Mouse (Mus musculus): ENCODE data around the gene Eif2b3.
A peak's percentile ranks its signal among the peaks of the same experiment; 100 is the strongest.

Eif2b3 gene

DNA sequence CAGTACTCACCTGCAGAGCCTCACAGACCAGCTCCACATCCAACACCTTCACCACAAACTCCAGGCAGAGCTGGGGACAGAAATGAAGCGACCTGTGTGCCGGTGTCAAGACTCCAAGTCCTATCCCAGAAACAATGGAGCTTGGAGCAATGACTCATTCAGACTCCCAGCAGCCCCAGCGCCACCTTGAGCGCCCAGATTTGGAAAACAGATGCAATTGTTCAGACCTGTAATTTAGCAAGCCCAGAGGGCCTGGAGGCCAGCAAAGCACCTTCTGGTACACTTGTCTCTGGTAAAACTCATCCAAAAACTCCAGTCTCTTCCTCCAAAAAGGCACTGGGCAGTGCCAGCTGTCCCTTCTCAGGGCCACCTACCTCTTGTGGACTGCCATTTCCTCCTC lies 103.0 kb downstream of the Eif2b3 start:
- no peak for DNase-seq (ENCODE audit: low read depth, low spot score)

DNA sequence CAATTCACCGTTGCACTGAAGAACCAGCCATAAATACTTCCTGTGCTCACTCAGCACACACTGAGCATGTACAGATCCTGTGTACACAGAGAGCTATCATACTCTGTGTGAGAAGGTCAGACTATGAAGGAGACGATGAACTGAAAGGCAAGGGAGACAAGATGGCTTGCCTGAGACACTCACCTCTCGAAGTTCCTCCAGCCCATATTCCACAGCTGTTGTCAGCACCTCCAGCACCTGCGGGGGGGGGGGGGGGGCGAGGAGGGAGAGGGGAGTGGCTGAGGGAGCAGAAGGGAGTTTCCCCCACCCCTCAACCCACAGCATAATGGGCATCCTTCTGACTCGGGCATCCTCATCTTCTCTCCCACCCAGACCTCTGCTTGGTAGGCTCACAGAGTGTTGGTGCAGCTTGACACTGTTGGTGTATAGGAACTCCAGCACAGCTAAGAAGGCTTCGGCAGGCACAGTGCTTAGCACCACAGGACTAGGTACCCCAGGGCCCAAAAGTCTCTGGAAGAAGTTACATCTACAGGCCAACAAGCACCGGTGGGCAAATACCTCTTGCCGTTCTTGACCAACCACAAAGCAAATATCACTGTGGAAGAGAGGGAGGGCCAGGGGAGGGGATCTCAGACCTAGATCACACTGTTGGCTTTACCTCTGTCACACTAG lies 104.5 kb downstream of the Eif2b3 start:
- DNase-seq (ENCODE audit: low read depth, low spot score) = peak; percentile 69

DNA sequence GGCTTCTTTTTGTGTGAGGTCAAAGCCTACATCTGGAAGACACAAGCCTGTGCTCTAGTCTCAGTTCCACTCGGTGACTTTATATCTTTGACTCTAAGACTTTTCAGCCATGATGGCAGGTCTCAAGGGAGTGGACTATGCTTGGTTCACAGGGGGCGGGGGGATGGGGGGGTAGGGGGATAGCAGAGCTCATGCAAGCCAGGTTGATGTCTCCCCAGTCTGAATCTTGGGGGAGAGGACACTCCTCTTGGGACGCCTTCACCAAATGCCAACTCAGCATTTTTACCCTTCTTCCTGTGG lies 105.0 kb downstream of the Eif2b3 start:
- no peak for DNase-seq (ENCODE audit: low read depth, low spot score)

DNA sequence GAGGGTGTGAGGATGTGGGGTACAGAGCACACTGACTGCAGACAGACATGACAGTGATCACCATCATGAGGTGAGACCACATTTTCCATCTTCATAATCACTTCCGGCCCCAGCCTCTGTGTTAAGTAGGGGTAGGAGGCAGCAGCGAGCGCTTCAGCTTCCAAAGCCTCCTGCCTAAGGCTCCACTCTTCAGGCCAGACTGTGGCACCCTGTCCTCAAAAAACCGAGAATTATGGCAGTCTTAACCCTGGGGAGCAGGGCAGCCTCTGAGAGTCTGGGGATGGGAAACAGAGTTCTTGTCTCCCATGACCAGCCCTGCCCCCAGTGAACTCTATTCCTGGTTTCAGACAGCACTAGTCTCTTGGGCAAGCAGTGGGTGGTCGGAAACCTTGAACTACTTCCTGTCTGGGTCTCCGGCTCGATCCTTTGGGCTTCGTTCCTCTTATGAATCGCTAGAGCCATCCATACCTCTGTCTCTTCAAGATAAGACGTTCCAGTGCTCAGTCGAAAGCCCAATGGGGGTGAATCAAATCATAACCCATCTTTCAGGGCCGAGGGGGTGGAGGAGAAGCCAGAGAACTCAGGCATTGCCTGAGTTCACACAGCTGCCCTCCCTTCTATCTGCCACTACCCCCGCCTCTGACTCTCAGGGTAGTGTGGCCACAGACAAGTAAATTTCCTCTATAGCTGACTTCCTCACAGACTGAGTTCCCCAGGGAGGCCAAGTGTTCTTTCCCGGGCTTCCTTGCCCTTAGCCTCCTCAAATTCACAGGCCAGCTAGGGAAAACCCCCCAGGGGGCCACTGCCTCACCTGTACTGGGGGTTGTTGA lies 105.5 kb downstream of the Eif2b3 start:
- peak; percentile 95 for DNase-seq (ENCODE audit: low read depth, low spot score)

DNA sequence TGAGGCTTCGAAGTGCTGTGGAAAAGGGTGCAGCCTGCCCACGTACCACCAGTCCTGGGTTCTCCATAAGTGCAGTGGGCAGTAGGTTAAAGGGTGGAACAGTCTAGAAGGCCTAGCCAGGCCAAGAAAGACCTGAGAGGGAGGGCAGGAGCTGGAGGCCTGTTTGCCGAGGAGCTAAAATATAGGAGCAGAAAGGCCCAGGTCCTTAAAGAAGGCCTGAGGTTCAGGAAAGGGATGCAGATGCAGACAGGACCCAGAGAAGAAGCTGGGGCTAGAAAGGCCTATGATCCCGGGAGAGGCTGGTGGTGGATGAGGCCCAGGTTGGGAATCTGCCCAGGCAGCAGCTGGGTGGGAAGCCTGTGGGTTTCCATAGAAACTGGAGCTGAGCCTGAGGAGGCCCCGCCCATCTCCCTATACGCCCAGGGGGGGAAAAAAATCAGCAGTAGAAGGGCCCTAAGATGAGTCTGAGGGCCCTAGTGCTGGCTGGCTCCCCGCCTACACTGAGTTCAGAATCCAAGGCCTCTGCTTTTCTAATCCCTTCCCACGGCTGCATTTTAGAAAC lies 106.2 kb downstream of the Eif2b3 start, which contains the start of gene Btbd19:
Gene Btbd19, minus strand, starts transcription at position 378 of the 562 bp plus-strand sequence.
- no peak for DNase-seq (ENCODE audit: low read depth, low spot score)

DNA sequence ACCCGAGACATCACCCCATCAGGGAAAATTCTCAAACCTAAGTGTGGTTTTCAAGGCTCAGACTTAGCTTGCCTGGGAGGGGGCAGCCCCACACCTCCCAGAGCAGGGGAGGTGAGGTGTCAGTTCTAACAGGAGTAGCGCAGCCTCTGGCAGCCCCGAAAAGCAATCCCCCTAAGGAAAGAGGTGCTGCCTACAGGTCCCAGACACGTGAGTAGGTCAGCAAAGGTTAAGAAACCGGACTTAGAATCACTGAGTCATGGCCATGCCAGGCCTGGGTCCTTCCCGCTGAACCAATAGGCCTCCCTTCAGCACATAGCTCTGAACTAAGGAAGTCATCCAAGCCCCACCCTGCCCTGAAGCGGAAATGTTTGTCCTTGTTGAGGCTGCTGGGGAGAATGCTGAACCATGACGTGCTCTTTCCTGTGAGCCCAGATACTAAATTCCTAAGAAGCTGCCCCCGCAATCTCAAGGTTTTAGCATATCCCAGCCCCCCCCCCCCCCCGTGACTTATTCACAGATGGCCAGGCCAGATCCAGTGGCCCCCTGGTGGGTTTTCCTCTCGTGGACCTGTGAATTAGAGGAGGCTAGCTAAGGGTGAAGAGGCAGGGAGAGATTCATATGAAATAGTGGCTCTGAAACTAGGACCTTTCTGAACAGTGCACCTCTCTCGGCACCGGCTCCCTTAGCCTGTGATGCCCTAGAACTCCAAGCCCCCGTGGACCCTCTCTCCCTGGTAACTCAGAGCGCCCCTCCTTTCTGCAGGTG lies 106.9 kb downstream of the Eif2b3 start:
- DNase-seq (ENCODE audit: low read depth, low spot score) = peak; percentile 89

DNA sequence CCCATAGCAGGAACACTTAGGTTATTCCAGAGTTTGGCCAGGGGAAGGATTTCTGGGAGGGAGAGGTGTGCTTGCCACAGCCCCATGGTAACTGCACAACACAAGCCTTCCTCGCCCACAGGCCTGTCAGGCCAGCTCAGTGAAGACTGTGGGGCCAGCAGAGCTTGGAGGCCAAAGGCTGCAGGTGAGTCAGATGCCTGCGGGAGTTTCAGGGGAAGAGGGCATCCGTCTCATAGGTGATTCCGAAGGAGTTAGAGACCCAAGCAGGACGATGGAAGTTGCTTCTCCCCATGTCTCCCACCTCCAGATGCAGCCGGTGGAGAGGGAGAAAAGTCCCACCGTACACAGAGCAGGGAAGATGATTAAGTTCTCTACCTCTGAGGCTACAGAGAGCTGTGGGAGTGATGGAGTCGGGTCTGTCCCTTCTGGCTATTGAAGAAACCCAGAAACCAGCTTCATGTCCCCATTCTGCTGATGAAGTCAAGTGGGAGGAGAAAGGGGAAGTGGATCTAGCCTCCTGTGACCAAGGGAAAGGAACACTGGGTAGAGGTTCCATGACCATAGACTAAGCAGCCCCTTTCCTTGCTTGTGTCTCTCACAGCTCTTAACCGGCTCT lies 107.6 kb downstream of the Eif2b3 start, which contains the start of gene Tctex1d4:
Gene Tctex1d4, plus strand, starts transcription at position 120 of the 616 bp plus-strand sequence.
- peak; percentile 48 for DNase-seq (ENCODE audit: low read depth, low spot score)

DNA sequence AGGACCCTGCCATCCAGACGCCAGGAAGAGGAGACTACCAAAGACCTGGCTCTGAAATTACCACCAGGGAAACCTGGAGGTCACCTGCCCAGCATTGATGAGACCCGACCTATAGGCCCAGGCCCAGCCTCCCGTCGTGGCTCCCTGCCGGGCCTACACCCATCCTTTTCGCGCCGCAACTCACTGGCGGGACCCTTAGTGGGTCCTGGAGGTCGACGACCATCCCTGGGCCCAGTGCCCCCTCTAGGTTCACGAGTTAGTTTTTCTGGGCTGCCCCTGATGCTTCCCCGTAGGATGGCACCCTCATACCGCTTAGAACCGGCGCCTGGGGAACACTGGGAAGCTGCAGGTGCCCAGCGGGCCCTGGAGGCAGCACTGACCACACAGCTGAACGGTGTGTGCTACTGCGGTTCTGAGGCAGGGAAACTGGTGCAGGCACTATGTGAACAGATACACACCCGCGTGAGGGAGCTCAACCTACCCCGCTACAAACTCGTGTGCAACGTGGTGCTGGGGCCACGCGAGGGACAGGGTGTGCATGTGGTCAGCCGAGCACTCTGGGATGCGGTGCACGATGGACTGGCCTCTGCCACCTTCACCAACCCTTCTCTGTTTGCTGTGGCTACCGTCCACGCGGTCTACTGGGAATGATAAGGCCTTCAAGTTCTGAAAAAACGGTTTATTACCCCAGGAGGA lies 108.9 kb downstream of the Eif2b3 start:
- peak; percentile 32 for DNase-seq (ENCODE audit: low read depth, low spot score)

DNA sequence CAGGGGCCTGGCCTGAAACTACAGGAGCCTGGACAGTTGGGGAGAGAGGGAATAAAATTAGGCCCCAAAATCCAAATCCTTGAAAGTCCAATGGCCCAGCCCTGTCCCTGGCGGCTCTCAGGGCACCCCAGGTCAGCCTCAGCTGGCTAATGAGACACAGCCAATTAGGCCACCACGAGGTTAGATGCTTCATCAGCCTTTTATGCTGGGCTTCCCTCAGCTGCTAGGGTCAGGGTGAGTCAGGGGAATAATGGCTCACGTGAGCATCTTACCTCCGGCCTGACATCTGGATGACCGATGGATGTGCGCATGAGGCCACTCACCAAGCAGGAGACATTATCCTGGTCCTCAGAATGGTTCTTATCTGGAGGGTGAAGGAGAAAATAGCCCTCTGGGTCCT lies 111.6 kb downstream of the Eif2b3 start:
- no peak for DNase-seq (ENCODE audit: low read depth, low spot score)

DNA sequence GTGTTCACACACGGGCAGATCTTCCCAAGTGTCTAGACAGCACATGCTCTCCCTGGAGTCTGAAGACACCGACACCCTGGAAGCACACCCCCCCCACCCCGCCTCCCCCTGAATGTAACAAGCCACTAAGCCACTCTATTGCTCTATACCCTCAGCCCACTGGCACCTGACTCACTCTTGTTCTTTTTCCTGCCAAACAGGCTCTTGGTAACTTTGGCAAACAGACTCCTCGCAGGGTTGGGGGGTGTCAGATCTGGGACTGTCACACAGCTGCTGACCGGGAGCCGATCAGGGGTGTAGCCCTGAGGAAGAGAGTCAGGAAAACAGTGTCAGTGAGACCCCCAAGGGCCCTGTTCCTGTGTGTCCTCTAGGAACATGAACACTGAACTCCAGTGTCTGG lies 112.0 kb downstream of the Eif2b3 start:
- no peak for DNase-seq (ENCODE audit: low read depth, low spot score)

DNA sequence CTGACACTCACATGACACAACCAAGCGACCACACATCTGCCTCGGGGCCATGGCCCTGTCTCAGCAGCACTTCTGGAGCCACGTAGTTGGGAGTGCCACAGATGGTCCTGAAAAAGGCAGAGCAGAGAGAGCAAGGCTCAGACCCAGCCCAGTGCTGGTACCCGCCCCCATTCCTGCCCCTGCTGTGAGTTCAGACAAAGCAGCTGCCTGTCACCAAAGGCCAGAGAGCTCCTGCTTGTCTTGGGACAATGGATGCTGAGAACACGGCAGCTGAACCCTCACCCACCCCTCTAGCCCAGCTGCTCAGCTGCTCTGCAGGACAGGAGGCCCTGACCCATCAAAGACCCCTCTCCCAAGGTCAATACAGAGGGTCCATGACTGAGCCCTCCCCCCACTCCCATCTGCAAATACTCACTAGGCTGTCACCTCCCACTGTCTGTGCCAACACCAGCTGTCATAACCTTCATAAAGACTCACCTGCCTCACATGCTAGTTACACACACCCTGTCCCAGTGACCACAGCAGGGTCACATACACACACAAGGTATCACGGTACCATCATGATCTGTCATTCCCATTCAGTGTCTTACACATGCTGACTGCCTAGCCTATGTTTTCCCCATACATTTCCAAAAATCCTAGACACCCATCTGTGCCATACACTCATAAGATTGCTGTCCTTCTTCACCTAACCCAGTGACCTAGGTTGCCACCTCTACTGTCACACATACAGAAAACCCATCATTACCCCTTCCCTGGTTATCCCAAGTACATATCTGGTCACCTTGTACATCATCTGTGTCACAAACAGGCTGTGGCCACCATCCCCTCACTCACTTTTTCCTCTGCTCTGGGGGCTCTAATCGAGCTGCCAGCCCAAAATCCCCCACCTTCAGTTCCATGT lies 112.9 kb downstream of the Eif2b3 start:
- no peak for DNase-seq (ENCODE audit: low read depth, low spot score)

DNA sequence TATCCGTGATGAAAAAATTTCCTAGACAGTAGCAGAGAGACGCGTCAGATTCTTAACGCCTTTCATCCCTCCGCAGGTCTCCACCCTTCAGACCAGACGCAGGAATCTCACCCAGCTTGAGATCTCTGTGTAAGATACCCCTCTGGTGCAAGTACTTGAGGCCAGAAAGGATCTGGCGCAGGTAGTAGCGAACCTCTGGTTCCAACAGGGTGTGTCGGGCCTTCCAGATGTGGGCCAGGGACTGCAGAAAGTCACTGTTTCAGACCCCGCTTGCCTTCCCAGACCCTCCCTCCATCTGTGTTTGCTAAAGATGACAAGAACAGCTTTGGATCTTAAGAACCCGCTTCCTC lies 113.6 kb downstream of the Eif2b3 start:
- DNase-seq (ENCODE audit: low read depth, low spot score) = peak; percentile 50

DNA sequence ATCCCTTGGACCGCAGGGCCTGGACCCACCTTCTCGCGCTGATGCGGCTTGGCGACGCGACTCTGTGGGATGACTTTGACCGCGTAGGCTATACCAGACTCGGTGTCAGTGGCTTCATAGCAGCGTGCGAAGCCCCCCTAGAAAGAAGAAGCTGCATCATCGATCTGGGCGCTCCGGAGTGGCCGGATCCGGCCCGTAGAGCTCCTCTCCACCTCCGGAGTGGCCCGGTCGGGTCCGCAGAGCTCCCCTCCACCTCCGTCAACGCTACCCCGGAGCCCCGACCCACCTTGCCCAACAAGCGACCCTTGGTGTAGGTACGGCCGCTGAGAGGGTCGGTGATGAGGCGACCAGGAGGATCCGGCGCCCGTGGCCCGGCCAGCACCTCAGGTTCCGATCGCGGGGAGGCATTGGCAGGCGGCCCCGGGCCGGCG lies 114.2 kb downstream of the Eif2b3 start:
- no peak for DNase-seq (ENCODE audit: low read depth, low spot score)

DNA sequence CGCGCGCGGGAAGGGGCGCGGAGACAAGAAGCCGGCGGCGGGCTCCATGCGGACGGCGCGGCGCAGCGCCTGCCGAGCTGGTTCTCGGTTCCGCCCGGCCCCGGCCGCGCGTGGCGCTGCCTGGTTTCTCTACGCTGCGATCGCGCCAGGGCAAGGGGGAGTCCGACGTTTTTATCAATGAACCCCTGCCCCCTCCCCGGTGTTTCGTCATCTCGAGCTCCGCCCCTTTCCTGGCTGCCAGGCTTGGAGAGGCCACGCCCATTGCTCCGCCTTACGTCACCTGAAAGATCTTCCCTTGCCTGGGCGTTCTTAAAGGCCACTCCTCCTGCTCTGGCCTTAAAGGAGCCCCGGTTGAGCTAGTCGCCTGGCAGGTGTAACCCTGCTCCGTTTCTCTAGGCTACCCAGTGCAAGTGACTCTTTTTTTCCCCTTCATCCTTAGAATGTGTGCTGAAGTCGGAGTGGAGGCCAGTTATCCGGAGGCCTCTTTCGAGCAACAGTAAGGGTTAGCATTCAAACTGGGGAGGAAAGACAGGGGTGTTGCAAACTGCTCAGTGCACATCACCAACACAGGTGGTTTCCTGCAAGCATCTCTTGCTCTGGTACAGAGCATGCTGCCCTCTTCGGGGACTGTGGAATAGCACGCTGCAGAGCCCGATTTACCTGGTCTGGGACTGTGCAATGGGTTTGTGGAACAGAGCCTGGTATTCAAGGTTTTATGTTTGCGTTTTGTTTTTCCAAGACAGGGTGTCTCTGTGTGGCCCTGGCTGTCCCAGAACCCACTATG lies 114.8 kb downstream of the Eif2b3 start, which contains the start of gene Plk3:
Gene Plk3, minus strand, starts transcription at position 147 of the 784 bp plus-strand sequence.
- DNase-seq (ENCODE audit: low read depth, low spot score) = peak; percentile 98

DNA sequence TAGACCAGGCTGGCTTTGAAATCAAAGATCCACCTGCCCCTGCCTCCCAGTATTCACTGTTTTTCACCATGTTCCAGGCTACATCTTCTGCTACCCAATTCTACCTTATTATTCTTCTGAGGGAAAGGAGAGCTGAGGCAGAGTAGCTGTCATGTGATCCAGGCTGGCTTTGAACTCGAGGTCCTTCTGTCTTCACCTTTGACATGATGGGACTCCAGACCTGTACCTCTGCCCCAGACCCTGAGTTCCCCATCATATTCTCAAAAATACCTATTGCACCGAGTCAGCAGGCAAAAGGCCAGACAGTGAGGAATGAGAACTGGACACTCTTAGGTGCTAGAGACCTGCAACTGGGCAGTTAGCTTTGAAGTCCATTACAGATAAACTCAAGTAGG lies 115.4 kb downstream of the Eif2b3 start:
- DNase-seq (ENCODE audit: low read depth, low spot score) = no peak

DNA sequence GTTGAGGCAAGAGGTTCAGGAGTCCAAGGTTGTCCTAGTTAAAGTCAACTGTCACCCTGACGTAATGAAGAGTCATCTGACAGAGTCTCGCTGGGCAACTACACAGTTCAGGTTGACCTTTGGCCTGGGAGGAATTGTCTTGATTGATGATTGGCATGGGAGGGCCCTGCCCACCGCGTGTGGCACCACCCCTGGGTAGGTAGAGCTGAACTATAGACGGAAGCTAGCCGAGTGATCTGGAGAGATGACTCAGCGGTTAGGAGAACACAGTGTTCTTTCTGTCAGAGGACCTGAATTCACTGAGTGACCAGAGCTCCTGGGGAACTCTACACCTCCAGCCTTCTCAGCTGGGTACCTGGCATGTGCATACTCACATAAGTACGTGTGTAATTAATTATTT lies 116.8 kb downstream of the Eif2b3 start:
- DNase-seq (ENCODE audit: low read depth, low spot score) = peak; percentile 60
